Mouse (Mus musculus) stomach, embryonic 14.5 days (tissue): Measurements from ENCODE around the gene Ccdc9b. TPM values are rescaled to one million over a fixed set of nuclear protein-coding genes. Genes with fewer than 3 reads are reported as not detected.

Experiments
- ATAC-seq: fragments of 200-750 bp; cut with Nextera tagmentation; 2 replicates; pipeline ENCODE4 v1.8.0; 2017; ENCODE audit warnings: low read depth, moderate TSS enrichment; ENCODE audit not compliant: insufficient number of reproducible peaks, insufficient read depth, low FRiP score
- H3K27ac ChIP-seq: fragments of 300-500 bp; sonication (generic); 2 replicates; pipeline ENCODE4 v1.5.1; 2014; ENCODE audit warnings: mild to moderate bottlenecking, low read length, moderate library complexity, mixed read lengths
- H3K27me3 ChIP-seq: fragments of 300-500 bp; sonication (generic); 2 replicates; pipeline ENCODE4 v1.6.1; 2014; ENCODE audit warnings: low read length, control low read depth, mixed read lengths; ENCODE audit not compliant: control insufficient read depth, insufficient read depth
- H3K36me3 ChIP-seq: fragments of 300-500 bp; sonication (generic); 2 replicates; pipeline ENCODE4 v1.6.1; 2014; ENCODE audit warnings: mild to moderate bottlenecking, control low read depth, low read length, moderate library complexity, mixed read lengths; ENCODE audit not compliant: control insufficient read depth, insufficient read depth
- H3K4me1 ChIP-seq: fragments of 300-500 bp; sonication (generic); 2 replicates; pipeline ENCODE4 v1.6.1; 2014; ENCODE audit warnings: low read length, control low read depth, mixed read lengths; ENCODE audit not compliant: control insufficient read depth, insufficient read depth
- H3K4me2 ChIP-seq: fragments of 300-500 bp; sonication (generic); replicated peaks from 2 replicates; pipeline ENCODE4 v1.6.1; 2014; ENCODE audit warnings: low read depth, low read length, control low read depth
- H3K4me3 ChIP-seq: fragments of 300-500 bp; sonication (generic); 2 replicates; pipeline ENCODE4 v1.5.1; 2014; ENCODE audit warnings: low read depth, low read length, control low read depth
- H3K9ac ChIP-seq: fragments of 300-500 bp; sonication (generic); replicated peaks from 2 replicates; pipeline ENCODE4 v1.6.1; 2014; ENCODE audit warnings: low read depth, mild to moderate bottlenecking, control low read depth, low read length, moderate library complexity, mixed read lengths
- H3K9me3 ChIP-seq: fragments of 300-500 bp; sonication (generic); 2 replicates; pipeline ENCODE4 v1.6.1; 2016; ENCODE audit warnings: low read depth, low read length, control low read depth; ENCODE audit not compliant: control insufficient read depth
- WGBS: fragments of 180-500 bp; shearing (Covaris S2); extraction: QIAGEN DNeasy Blood & Tissue Kit; methylation state at CpG from one replicate; pipeline ENCODE4 v1.1.7; 2014; 5-methylcytosine and 5-hydroxymethylcytosine counted together
- polyA plus RNA-seq: library from polyadenylated mRNA; unstranded; fragments of >200 nt; fragmentation: Nextera tagmentation; extraction: Ambion mirVana; gene quantifications from 2 replicates; pipeline ENCODE4 v1.2.1, GENCODE M21; 2014

Gene Ccdc9b
- polyA plus RNA-seq, 1 experiment from 2014 or later, result 0.75 TPM

DNA sequence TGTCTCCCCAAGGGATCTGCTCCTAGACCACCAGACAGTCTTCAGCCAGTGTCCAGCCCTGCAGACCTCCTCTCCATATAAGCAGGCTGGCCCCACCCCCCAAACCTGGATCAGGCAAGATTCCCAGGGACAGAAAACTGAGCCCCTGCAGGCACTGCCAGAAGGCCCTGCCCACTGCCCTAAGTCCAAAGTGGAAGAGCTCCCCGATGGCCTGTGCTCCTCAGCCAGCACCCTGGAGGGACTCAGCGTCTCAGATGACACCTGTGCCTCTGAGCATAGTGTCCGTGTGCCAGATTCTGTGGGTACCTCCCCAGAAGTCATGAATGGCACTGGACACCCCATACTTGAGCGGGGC is 29.8 kb upstream of the Ccdc9b start:
- no peak for ATAC-seq
- H3K9ac ChIP-seq, result no peak overlapping the region
- H3K4me1 ChIP-seq, result no peaks in the 10 kb centered on the region; the same call in 1 of the 2 replicates
- 80% methylated on average over 4 of the region's 4 CpGs for WGBS
- no peaks in the 10 kb centered on the region for H3K36me3 ChIP-seq
- H3K4me3 ChIP-seq, result no peak overlapping the region
- no peaks in the 10 kb centered on the region for H3K9me3 ChIP-seq
- no peak overlapping the region for H3K27ac ChIP-seq
- H3K27me3 ChIP-seq, result no peaks in the 10 kb centered on the region
- no peak overlapping the region for H3K4me2 ChIP-seq

- Histone ChIP-seq H3K9me3 (no peaks in the 10 kb centered on the region), H3K9ac (no peak overlapping the region), H3K27ac (no peak overlapping the region), H3K4me3 (no peak overlapping the region), H3K27me3 (no peaks in the 10 kb centered on the region), H3K4me2 (no peak overlapping the region), H3K4me1 (no peaks in the 10 kb centered on the region; the same call in 1 of the 2 replicates), H3K36me3 (no peaks in the 10 kb centered on the region)
- WGBS, result 94% methylated on average over 26 of the region's 26 CpGs
- ATAC-seq, result no peak
Observed at GRCm38 (mm10) chr2:118791591-118792258, 29.3 kb upstream of the Ccdc9b start.

GRCm38 (mm10) chr2:118790551-118791525 is 28.4 kb upstream of the Ccdc9b start:
- H3K4me3 ChIP-seq, result no peak overlapping the region
- H3K36me3 ChIP-seq, result no peaks in the 10 kb centered on the region
- no peaks in the 10 kb centered on the region for H3K27me3 ChIP-seq
- no peaks in the 10 kb centered on the region; the same call in 1 of the 2 replicates for H3K4me1 ChIP-seq
- H3K9ac ChIP-seq, result no peak overlapping the region
- ATAC-seq, result peak; percentile 47; the same call in 1 of the 2 replicates
- no peak overlapping the region for H3K27ac ChIP-seq
- peak overlapping the region; percentile 22 for H3K4me2 ChIP-seq
- WGBS, result 24% methylated on average over 44 of the region's 44 CpGs
- H3K9me3 ChIP-seq, result no peaks in the 10 kb centered on the region

DNA sequence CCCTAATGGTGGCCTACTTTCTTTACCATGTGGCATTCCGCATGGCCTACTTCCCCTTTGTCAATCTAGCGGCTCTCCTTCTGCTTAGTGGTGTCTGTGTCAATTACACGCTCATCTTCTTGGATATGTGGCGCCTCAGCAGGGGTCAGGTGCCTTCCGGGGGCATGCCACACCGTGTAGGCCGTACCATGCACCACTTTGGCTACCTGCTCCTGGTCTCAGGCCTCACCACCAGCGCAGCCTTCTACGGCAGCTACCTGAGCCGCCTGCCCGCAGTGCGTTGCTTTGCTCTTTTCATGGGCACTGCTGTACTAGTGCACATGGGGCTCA is 27.7 kb upstream of the Ccdc9b start:
- WGBS, result 52% methylated on average over 12 of the region's 12 CpGs
- peak overlapping the region; percentile 22 for H3K4me2 ChIP-seq
- H3K4me1 ChIP-seq, result no peaks in the 10 kb centered on the region; the same call in 1 of the 2 replicates
- H3K9ac ChIP-seq, result no peak overlapping the region
- H3K27me3 ChIP-seq, result no peaks in the 10 kb centered on the region
- H3K36me3 ChIP-seq, result no peaks in the 10 kb centered on the region
- ATAC-seq, result no peak; the same call in 1 of the 2 replicates
- no peak overlapping the region for H3K27ac ChIP-seq
- no peak overlapping the region for H3K4me3 ChIP-seq
- H3K9me3 ChIP-seq, result no peaks in the 10 kb centered on the region

DNA sequence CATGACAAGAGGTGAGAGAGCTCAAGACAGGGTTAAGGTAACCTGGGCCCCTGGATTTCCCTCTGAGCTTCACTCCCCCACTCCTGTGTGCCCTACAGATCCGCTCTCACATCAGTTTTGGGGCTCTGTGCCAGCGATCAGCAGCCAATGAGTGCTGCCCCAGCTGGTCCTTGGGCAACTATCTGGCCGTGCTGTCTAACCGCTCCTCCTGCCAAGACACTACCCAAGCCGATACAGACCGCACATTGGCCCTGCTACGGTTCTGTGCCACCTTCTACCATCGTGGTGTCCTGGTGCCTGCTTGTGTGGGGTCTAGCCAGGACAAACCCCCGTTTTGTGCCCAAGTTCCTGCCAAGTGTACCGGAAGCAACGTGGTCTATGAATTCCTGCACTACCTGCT is 27.0 kb upstream of the Ccdc9b start:
- Histone ChIP-seq H3K27me3 (no peaks in the 10 kb centered on the region), H3K9ac (no peak overlapping the region), H3K4me3 (no peak overlapping the region), H3K4me2 (no peak overlapping the region), H3K4me1 (no peaks in the 10 kb centered on the region; the same call in 1 of the 2 replicates), H3K36me3 (no peaks in the 10 kb centered on the region), H3K27ac (no peak overlapping the region), H3K9me3 (no peaks in the 10 kb centered on the region)
- WGBS, result 92% methylated on average over 11 of the region's 11 CpGs
- ATAC-seq, result no peak

DNA sequence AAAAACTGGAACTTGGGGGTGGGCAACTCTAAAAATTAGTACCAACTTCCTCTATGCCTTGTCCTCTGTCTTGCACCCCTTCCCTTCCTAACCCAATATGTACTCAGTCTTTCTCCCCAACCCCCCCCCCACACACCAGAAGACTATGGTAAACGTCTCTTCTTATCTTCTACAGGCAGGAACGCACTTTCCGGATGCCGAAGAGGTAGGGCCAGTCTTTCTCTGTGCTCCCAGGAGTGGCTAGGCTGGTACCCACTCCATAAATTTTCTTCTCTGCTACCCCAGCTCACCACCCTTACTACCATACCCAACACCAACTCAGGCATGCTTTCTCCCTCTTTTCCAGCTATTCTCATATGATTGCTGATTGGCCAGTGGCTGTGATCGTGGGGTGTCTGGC is 24.1 kb upstream of the Ccdc9b start:
- Histone ChIP-seq H3K27ac (no peak overlapping the region), H3K4me2 (no peak overlapping the region), H3K36me3 (no peaks in the 10 kb centered on the region), H3K4me1 (no peaks in the 10 kb centered on the region; the same call in 1 of the 2 replicates), H3K9me3 (no peaks in the 10 kb centered on the region), H3K4me3 (no peak overlapping the region), H3K9ac (no peak overlapping the region), H3K27me3 (no peaks in the 10 kb centered on the region)
- WGBS, result 71% methylated on average over 5 of the region's 5 CpGs
- ATAC-seq, result no peak

GRCm38 (mm10) chr2:118783663-118784062 is 21.2 kb upstream of the Ccdc9b start:
- Histone ChIP-seq H3K4me3 (no peak overlapping the region), H3K9me3 (no peaks in the 10 kb centered on the region), H3K36me3 (no peaks in the 10 kb centered on the region), H3K27ac (no peak overlapping the region), H3K9ac (no peak overlapping the region), H3K27me3 (no peaks in the 10 kb centered on the region), H3K4me2 (no peak overlapping the region), H3K4me1 (no peaks in the 10 kb centered on the region)
- 87% methylated on average over 7 of the region's 7 CpGs for WGBS
- no peak for ATAC-seq

- Histone ChIP-seq H3K27ac (no peak overlapping the region), H3K36me3 (no peaks in the 10 kb centered on the region), H3K4me3 (no peak overlapping the region), H3K4me1 (no peaks in the 10 kb centered on the region), H3K4me2 (no peak overlapping the region), H3K9ac (no peak overlapping the region), H3K27me3 (no peaks in the 10 kb centered on the region), H3K9me3 (no peaks in the 10 kb centered on the region)
- WGBS, result 50% methylated on average over 5 of the region's 5 CpGs
- ATAC-seq, result no peak
Observed at GRCm38 (mm10) chr2:118783093-118783492, 20.6 kb upstream of the Ccdc9b start.
